Mouse (Mus musculus) adrenal gland, postnatal 36 days (tissue): Measurements from ENCODE around the gene Nuak1. TPM values are rescaled to one million over a fixed set of nuclear protein-coding genes. Genes with fewer than 3 reads are reported as not detected.
A peak's percentile ranks its signal among the peaks of the same experiment; 100 is the strongest.

Experiments
- DNase-seq, 2 experiments: peaks; one replicate each; pipeline ENCODE4 v3.0.0; 2021; ENCODE audit warnings: mixed read lengths in 1 of 2
- total RNA-seq, 2 experiments: library from RNA; stranded (reverse); gene quantifications; 2 replicates each; pipeline ENCODE4 v1.2.3; 2021

The Nuak1 gene
- total RNA-seq, 2 experiments from 2014 or later: 5.6 to 7.7 TPM

DNA sequence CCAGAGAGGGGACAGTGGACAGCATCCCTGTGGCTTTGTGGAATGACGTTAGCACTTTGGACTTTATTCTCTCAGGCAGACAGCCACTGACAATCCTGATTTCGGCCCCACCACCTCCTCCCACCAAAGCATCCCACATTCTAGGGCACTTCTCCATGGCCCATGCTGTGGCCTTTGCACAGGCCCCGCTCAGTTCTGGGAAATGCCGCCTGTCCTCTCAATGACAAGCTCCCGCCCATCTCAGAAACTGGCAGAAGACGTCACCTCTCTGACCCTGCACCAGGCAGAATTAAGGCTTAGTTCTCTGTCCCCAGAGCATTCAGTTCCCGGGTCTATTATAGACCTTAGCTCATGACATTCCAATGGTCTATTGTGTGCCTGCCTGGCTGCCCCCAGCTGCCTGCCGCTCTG is 7.0 kb upstream of the Nuak1 start:
- no peak for DNase-seq

DNA sequence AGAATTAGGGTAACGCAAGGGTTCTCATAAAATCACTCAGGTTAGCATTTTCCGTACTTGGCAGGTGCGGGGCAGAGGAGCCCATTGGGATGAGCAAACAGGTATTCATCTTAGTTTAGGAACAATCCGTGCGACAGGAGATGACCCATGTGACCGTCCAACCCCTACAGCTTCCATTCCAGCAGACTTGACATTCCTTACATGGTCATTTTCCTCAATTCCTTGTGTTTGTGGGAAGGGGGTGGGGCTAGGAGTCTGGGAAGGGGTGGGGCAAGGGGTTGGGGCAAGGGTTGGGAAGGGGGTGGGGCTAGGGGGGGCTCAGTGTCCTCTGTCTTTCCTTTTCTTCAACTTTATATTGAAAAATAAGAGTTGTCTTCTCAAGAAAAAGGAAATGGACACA is 6.3 kb upstream of the Nuak1 start:
- no peak for DNase-seq

DNA sequence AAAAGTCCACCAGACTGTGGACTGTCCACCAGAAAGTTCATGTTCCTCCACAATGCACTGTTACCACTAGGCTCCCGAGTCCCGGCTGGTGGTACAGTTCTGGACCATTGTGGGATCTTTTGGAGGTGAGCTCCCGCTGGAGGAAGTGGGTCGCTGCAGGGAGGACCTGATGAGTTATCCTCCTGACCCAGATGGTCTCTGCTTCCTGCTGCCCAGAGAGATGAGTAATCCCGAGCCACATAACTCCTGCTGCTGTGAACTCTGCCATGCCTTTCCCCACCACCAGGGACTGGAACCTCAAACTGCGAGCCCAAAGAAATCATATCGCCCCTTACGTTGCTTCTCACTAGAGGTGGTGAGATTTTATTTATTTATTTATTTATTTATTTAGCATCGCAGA is 4.0 kb upstream of the Nuak1 start:
- no peak for DNase-seq

DNA sequence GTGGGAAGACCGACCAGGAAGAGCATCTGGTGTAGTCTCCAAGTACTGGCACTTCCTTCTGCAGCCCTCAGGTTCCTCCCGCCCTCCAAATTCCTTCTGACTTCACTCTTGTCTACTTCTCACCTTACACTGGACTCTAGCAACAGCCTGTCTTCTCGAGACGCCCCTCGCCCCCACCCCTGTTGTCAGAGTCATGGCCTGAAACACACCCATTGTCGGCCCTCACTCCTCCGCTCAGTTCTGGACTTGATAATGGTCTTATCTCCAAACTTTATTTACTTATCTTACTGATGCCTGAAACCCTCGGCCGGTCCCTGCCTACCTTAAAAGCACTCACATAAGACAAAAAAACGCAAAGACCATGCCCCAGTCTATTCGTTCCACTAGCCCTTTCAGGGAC is 1.4 kb upstream of the Nuak1 start:
- DNase-seq: no peak

GRCm38 (mm10) chr10:84441434-84441785 is 1.0 kb upstream of the Nuak1 start:
- DNase-seq: peak; percentile 37 to 47

DNA sequence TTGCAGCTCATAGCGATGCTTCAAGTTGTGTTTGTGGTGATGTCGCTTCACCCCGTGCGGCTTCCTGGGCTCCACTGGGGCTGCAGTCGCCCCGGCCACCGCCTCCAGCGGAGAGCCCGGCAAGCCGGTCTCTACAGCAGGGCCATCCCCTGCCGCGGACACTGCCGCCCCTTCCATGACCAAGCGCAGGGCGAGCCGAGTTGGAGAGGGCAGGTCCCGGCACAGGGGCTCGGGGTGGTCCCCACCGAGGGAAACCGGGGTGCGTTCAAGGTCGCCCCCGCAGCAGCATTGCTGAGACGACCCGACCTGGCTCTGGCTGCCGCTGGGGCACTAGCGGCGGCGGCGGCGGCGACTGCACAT is 236 bp downstream of the Nuak1 start:
- DNase-seq: no peak

GRCm38 (mm10) chr10:84439228-84439596 is 1.2 kb downstream of the Nuak1 start:
- DNase-seq: no peak

DNA sequence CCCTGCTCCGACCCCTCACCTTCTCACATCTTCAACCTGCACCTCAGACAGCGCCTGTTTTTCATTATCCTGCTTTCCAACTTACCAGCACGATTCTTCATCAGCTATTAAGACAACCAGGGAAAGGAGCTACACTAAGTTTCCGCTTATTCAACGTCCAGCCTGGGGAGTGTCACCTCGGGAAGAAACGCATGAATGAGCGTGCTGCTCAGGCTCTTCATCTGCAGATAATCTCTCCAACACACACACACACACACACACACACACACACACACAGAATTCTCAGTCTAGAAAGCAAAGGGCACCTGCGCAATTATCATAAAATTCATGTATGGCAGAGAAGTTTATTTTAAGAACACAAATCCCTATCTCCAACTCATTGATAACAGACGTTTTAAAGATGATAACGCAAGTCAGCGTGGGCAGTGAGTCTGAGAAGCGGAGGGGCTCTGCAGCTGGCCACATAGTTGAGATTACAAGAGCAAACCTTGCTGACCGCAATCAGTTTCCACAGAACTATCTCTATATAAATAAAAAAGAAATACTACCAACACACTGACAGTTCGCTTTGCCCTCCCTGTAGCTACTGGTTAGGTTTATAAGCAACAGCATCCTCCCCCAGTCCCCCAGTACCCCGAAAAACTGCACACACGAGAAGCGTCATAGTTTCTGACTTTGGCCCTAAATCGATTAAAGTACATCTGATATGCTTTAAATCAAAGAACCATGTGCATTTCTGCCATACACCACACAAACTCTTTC is 1.8 kb downstream of the Nuak1 start:
- DNase-seq: no peak

DNA sequence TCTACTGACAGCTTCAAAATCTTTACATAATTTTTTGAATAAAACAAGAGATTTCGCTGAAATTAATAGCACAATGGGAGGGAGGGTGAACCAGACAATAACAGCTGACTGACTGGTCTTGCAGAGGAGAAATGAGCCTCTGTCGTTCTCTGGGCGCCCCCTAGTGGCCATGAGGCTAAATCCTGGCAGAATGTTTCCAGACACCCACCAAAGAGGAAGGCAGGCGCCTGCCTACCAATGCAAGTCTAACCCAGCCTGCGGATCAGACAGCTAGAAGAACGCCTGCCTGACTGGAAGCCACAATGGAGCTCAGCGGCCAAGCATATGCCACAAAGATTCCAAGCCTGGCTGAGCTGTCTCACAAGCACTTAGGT is 2.4 kb downstream of the Nuak1 start:
- peak; percentile 96 for DNase-seq

- DNase-seq: no peak
These were observed 3.0 kb downstream of the Nuak1 start for GRCm38 (mm10) chr10:84437166-84438048.

- no peak for DNase-seq
These were observed 4.5 kb downstream of the Nuak1 start for GRCm38 (mm10) chr10:84435930-84436329.

GRCm38 (mm10) chr10:84433193-84433801 is 7.1 kb downstream of the Nuak1 start:
- no peak for DNase-seq

DNA sequence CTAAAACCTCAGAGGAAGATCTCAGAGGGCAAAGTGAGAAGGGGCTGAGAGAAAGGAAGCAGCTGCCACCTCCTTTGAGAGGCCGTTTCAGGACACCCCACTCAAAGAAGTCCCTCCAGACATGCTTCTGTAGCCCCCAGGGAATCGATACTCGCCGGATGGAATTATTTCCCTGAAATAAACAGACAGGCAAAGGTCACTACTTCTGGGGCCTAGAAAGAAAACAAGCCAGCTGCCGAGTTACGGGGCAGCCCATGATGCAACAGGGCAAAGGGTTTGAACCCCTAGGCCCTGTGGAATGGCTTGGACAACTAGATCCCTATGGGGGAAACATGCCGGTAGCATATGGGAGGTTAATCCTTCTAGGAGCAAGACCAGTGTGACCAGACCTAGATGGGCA is 16.0 kb downstream of the Nuak1 start:
- no peak for DNase-seq

DNA sequence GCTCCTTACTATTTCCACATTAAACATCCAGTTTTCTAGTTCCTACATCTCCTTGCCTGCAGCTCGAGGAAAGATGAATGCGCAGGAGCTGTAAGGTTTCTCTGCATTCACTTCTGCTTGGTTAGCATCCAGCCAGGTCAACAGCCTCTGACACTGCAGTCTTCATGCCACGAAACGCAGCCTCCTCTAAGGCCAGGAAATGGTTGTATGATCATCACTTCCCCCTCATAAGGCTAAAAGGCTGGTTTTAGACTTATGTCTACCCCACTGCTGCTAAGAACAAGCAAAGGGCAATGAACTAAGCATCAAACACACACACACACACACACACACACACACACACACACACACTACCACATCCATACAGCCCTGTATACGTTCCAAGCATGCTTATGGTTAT is 16.5 kb downstream of the Nuak1 start:
- DNase-seq: no peak

GRCm38 (mm10) chr10:84420589-84420988 is 19.8 kb downstream of the Nuak1 start:
- no peak for DNase-seq

GRCm38 (mm10) chr10:84418421-84418820 is 22.0 kb downstream of the Nuak1 start:
- DNase-seq: no peak

DNA sequence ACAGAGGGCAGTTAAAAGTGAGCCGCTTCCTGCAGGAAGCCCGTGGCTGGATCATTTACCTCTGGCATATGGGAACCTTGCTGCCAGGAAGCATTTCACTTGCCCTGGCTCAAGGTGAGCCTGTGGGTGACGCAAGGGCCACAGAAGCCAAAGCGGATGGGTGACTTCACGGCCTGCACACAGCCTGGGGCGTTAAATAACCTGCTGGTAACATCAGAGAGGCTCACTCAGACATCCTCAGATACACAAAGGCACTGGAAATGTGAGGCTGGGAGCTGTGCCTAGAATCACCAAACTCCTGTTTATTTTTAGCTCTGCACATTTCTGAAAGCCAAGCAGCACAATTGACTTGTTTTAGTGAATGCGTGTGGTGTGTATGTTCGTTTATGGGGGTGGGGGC is 23.6 kb downstream of the Nuak1 start:
- no peak for DNase-seq

DNA sequence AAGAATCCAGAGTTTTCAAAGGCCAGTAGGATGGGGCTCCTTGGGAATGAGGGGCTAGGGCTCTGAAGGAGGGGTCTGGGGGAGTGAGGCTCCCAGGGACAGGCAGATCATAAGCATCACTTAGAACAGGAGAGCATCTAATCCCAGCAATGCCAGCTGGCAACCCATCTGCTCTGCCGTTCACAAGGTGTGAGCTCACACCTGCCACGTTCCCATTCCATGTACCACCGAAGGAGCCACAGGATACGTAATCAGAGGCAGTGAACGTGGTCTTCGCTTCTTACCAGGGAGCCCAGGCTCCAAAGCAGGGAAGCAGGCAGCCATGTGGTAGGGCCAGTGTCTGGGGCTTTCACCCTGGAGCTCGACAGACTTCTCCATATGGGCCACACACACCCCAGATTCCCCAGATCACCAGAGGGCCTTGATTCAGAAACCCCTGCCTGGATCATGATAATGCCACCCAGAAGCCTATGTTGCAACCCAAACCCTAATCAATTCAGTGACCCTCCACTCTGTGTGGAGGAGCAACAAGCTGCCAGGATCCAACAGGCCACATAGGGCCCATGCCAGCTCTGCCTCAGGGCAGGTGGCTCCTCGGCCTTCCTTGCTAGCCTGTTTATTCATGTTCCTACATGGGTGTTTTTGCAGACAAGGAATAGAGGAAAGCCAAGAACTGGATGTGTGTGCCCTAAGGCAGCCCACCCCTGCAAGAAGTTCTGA is 25.3 kb downstream of the Nuak1 start:
- no peak for DNase-seq

GRCm38 (mm10) chr10:84413310-84413709 is 27.1 kb downstream of the Nuak1 start:
- DNase-seq: no peak

- peak; percentile 81 to 86 for DNase-seq
These were observed 28.0 kb downstream of the Nuak1 start for GRCm38 (mm10) chr10:84412326-84412962.

DNA sequence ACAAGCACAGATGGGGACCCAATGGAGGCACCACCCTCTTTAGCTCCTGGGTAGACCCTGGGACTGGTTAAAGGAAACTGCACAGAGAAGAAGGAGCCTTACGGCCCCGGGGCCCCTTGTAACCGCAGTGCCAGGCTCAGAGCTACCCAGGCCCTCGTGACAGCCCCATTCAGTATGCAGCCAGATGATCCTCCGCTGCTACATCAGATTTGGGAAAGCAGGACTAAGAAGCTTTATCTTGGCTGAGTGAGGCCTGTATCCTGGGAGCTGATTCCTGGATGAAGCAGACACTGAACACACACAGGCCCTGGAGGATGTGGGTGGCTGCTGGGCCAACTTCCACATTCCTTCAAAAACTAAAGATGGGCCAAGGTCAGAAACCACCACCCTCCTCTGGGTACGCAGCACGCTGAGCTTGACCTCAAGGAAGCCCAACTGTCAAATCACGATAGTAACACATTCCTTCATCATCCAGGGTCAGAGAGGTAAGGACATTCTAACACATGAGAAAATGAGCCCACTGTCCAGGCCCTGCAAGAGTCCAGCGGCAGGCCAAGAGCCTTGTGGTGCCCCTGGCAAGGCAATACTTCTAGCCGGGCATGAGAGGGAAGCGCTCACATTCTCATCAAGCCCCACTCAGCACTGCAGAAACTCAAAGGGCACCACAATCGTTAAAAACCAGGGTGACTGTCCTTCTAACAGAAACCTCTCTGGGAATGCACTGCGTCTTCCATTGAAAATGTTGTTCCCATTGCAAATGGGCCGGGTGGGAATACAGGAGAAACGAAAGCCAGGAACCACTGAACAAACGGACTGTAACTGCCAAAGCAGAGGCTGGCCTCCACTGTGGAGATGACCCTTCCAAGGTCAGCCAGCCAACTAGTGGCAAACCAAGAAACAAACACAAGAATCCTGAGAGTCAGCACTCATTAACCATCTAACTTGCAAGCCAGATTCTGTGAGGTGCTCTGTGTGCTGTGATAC is 29.0 kb downstream of the Nuak1 start:
- peak in 1 of 2 experiments; percentile 47 for DNase-seq
